Mouse (Mus musculus): Measurements from ENCODE around the gene Cdc6. TPM values are rescaled to one million over a fixed set of nuclear protein-coding genes. Genes with fewer than 3 reads are reported as not detected.

Cdc6 gene
- total RNA-seq, 2 experiments from 2014 or later = 0.13 to 0.56 TPM

Other genes with a start within 250 kb of the Cdc6 start
- gene Gsdma, start 243.4 kb upstream of the Cdc6 start, total RNA-seq (2021) = under 1 TPM; 0.23 to 0.24 TPM
- 10 to 100 TPM; 86.2 to 91.5 TPM for gene Psmd3, start 225.2 kb upstream of the Cdc6 start, total RNA-seq (2021)
- gene Csf3, start 206.5 kb upstream of the Cdc6 start, total RNA-seq (2021) = not detected
- 10 to 100 TPM; 42.7 to 46.9 TPM for gene Med24, start 178.4 kb upstream of the Cdc6 start, total RNA-seq (2021)
- 10 to 100 TPM; 75.4 to 89.1 TPM for gene Thra, start 167.2 kb upstream of the Cdc6 start, total RNA-seq (2021)
- gene Nr1d1, start 132.5 kb upstream of the Cdc6 start, total RNA-seq (2021) = 100 to 1,000 TPM in 1 of 2 experiments, 10 to 100 TPM in 1; 98.0 to 119 TPM
- 10 to 100 TPM; 51.3 to 63.6 TPM for gene Msl1, start 112.3 kb upstream of the Cdc6 start, total RNA-seq (2021)
- 10 to 100 TPM; 13.9 to 15.0 TPM for gene Casc3, start 102.9 kb upstream of the Cdc6 start, total RNA-seq (2021)
- gene Rapgefl1, start 71.0 kb upstream of the Cdc6 start, total RNA-seq (2021) = under 1 TPM; 0.23 to 0.40 TPM
- 1 to 10 TPM; 4.1 to 4.9 TPM for gene Wipf2, start 44.2 kb upstream of the Cdc6 start, total RNA-seq (2021)
- gene Rara, start 20.0 kb downstream of the Cdc6 start, total RNA-seq (2021) = 10 to 100 TPM in 1 of 2 experiments, 1 to 10 TPM in 1; 9.4 to 12.8 TPM
- gene Gjd3, start 75.2 kb downstream of the Cdc6 start, total RNA-seq (2021) = not detected
- gene Top2a, start 116.4 kb downstream of the Cdc6 start, total RNA-seq (2021) = 1 to 10 TPM; 2.3 to 3.8 TPM
- 10 to 100 TPM; 38.6 to 49.1 TPM for gene Igfbp4, start 133.4 kb downstream of the Cdc6 start, total RNA-seq (2021)
- gene Tns4, start 181.5 kb downstream of the Cdc6 start, total RNA-seq (2021) = under 1 TPM in 1 of 2 experiments, not detected in 1; 0.05 TPM
- not detected for gene Ccr7, start 247.3 kb downstream of the Cdc6 start, total RNA-seq (2021)